Mouse (Mus musculus) lung, embryonic 14.5 days (tissue): ENCODE data around the gene Mbd3. TPM values are rescaled to one million over a fixed set of nuclear protein-coding genes. Genes with fewer than 3 reads are reported as not detected.

ENCODE experiments used
- ATAC-seq: fragments of 200-750 bp; cut with Nextera tagmentation; 2 replicates; pipeline ENCODE4 v1.8.0; 2017; ENCODE audit warnings: mild to moderate bottlenecking, moderate TSS enrichment, moderate library complexity; ENCODE audit not compliant: insufficient read depth
- DNase-seq: peaks from one replicate; pipeline ENCODE4 v3.0.0-alpha.2; 2015
- H3K27ac ChIP-seq: fragments of 300-500 bp; sonication (generic); 2 replicates; pipeline ENCODE4 v1.5.1; 2014; ENCODE audit warnings: low read depth, mild to moderate bottlenecking, moderate library complexity
- H3K27me3 ChIP-seq: fragments of 300-500 bp; sonication (generic); 2 replicates; pipeline ENCODE4 v1.6.1; 2014; ENCODE audit warnings: low read length, control low read depth; ENCODE audit not compliant: insufficient read depth
- H3K36me3 ChIP-seq: fragments of 300-500 bp; sonication (generic); 2 replicates; pipeline ENCODE4 v1.6.1; 2014; ENCODE audit warnings: control low read depth; ENCODE audit not compliant: insufficient read depth
- H3K4me1 ChIP-seq: fragments of 300-500 bp; sonication (generic); 2 replicates; pipeline ENCODE4 v1.6.1; 2014; ENCODE audit warnings: antibody characterized with exemption, control low read depth; ENCODE audit not compliant: insufficient read depth
- H3K4me2 ChIP-seq: fragments of 300-500 bp; sonication (generic); 2 replicates; pipeline ENCODE4 v1.6.1; 2014; ENCODE audit warnings: mild to moderate bottlenecking
- H3K4me3 ChIP-seq: fragments of 300-500 bp; sonication (generic); 2 replicates; pipeline ENCODE4 v1.5.1; 2014; ENCODE audit warnings: low read depth, low read length
- H3K9ac ChIP-seq: fragments of 300-500 bp; sonication (generic); 2 replicates; pipeline ENCODE4 v1.6.1; 2014
- H3K9me3 ChIP-seq: fragments of 300-500 bp; sonication (generic); 2 replicates; pipeline ENCODE4 v1.6.1; 2016; ENCODE audit warnings: low read depth, low read length, control low read depth
- CTCF ChIP-seq: IDR thresholded peaks from 2 replicates; pipeline ENCODE4 v1.5.1; 2016; ENCODE audit warnings: antibody characterized with exemption, low read depth
- WGBS: fragments of 180-500 bp; shearing (Covaris S2); extraction: QIAGEN DNeasy Blood & Tissue Kit; methylation state at CpG from one replicate; pipeline ENCODE4 v1.1.7; 2014; 5-methylcytosine and 5-hydroxymethylcytosine counted together
- microRNA-seq: library from miRNA; unstranded; fragments of <30 nt; microRNA quantifications from one replicate; pipeline ENCODE4, GENCODE M21; 2016; ENCODE audit warnings: borderline number of aligned reads
- polyA plus RNA-seq: library from polyadenylated mRNA; unstranded; fragments of >200 nt; fragmentation: Nextera tagmentation; extraction: Ambion mirVana; gene quantifications from 2 replicates; pipeline ENCODE4 v1.2.1, GENCODE M21; 2014

The Mbd3 gene
- polyA plus RNA-seq, 1 experiment from 2014 or later: 268 TPM

GRCm38 (mm10) chr10:80342749-80343424 lies 56.5 kb downstream of the Mbd3 start:
- H3K27ac ChIP-seq: 0 out of 2 replicates have a peak overlapping the region, but pooled peaks have one; percentile 12
- H3K36me3 ChIP-seq: no peaks in the 10 kb centered on the region
- peaks cover 7% of the 10 kb centered on the region; the same call in 1 of the 2 replicates for H3K4me1 ChIP-seq
- peaks cover 74% of the 10 kb centered on the region for H3K27me3 ChIP-seq
- peak overlapping the region; percentile 34 for H3K4me3 ChIP-seq
- H3K9me3 ChIP-seq: no peaks in the 10 kb centered on the region
- H3K9ac ChIP-seq: no peak overlapping the region
- peak overlapping the region; percentile 59 for H3K4me2 ChIP-seq
- no peak for TF ChIP-seq CTCF
- ATAC-seq (peak; percentile 77), DNase-seq (peak; percentile 91)
- WGBS: 1% methylated on average over 32 of the region's 33 CpGs

Small RNAs within 50 kb of the gene (microRNA-seq; reads per million reads assigned to microRNA genes)
- not detected for gene Gm22721

Other genes starting within 250 kb of the Mbd3 start
- 71.8 and 71.9 TPM in 2 replicates for gene Cirbp, start 233.6 kb downstream of the Mbd3 start, polyA plus RNA-seq
- 8.3 and 9.7 TPM in 2 replicates for gene 1600002K03Rik, start 226.6 kb downstream of the Mbd3 start, polyA plus RNA-seq
- 19.6 and 22.7 TPM in 2 replicates for gene Efna2, start 220.1 kb downstream of the Mbd3 start, polyA plus RNA-seq
- 56.8 and 63.4 TPM in 2 replicates for gene Mum1, start 173.1 kb downstream of the Mbd3 start, polyA plus RNA-seq
- gene Ndufs7, start 150.4 kb downstream of the Mbd3 start, polyA plus RNA-seq: 318 and 319 TPM in 2 replicates
- 26.8 and 29.4 TPM in 2 replicates for gene Gamt, start 138.5 kb downstream of the Mbd3 start, polyA plus RNA-seq
- gene Dazap1, start 138.1 kb downstream of the Mbd3 start, polyA plus RNA-seq: 44.9 and 49.3 TPM in 2 replicates
- gene Rps15, start 107.1 kb downstream of the Mbd3 start, polyA plus RNA-seq: 1,192 and 1,202 TPM in 2 replicates
- 0.62 and 0.96 TPM in 2 replicates for gene Apc2, start 103.6 kb downstream of the Mbd3 start, polyA plus RNA-seq
- gene 2310011J03Rik, start 79.0 kb downstream of the Mbd3 start, polyA plus RNA-seq: 41.7 and 41.8 TPM in 2 replicates
- 3.8 and 4.2 TPM in 2 replicates for gene Pcsk4, start 70.1 kb downstream of the Mbd3 start, polyA plus RNA-seq
- 10.5 and 12.2 TPM in 2 replicates for gene Reep6, start 69.6 kb downstream of the Mbd3 start, polyA plus RNA-seq
- 0.68 and 1.2 TPM in 2 replicates for gene Adamtsl5, start 51.1 kb downstream of the Mbd3 start, polyA plus RNA-seq
- 0.61 and 0.77 TPM in 2 replicates for gene Plk5, start 43.1 kb downstream of the Mbd3 start, polyA plus RNA-seq
- 7.4 and 8.6 TPM in 2 replicates for gene Mex3d, start 11.9 kb downstream of the Mbd3 start, polyA plus RNA-seq
- gene Uqcr11, start 7.3 kb upstream of the Mbd3 start, polyA plus RNA-seq: 663 and 669 TPM in 2 replicates
- 148 and 175 TPM in 2 replicates for gene Tcf3, start 34.1 kb upstream of the Mbd3 start, polyA plus RNA-seq
- not detected in 2 replicates for gene Onecut3, start 95.3 kb upstream of the Mbd3 start, polyA plus RNA-seq
- 0.09 and 0.14 TPM in 2 replicates for gene Atp8b3, start 139.6 kb upstream of the Mbd3 start, polyA plus RNA-seq
- gene Rexo1, start 162.0 kb upstream of the Mbd3 start, polyA plus RNA-seq: 27.8 and 34.5 TPM in 2 replicates
- gene Klf16, start 177.8 kb upstream of the Mbd3 start, polyA plus RNA-seq: 9.5 and 11.8 TPM in 2 replicates
- 151 and 153 TPM in 2 replicates for gene Abhd17a, start 190.8 kb upstream of the Mbd3 start, polyA plus RNA-seq
- gene Scamp4, start 203.3 kb upstream of the Mbd3 start, polyA plus RNA-seq: 90.5 and 92.8 TPM in 2 replicates
- 8.7 and 10.1 TPM in 2 replicates for gene Adat3, start 203.3 kb upstream of the Mbd3 start, polyA plus RNA-seq
- 2.4 and 3.1 TPM in 2 replicates for gene Gm49322, start 206.5 kb upstream of the Mbd3 start, polyA plus RNA-seq
- 105 and 124 TPM in 2 replicates for gene Csnk1g2, start 223.3 kb upstream of the Mbd3 start, polyA plus RNA-seq